Mouse (Mus musculus): ENCODE data around the gene Hilpda. TPM values are rescaled to one million over a fixed set of nuclear protein-coding genes. Genes with fewer than 3 reads are reported as not detected.

The Hilpda gene
- polyA plus RNA-seq, 1 experiment, result 0.76 TPM

- H3K9me3 ChIP-seq (ENCODE audit: control insufficient read depth, low read length), result no peaks in the 10 kb centered on the region
- no peak overlapping the region for H3K4me3 ChIP-seq (replicated peaks)
- no peaks in the 10 kb centered on the region; the same call in 1 of the 2 replicates for H3K27me3 ChIP-seq (ENCODE audit: control insufficient read depth)
- H3K4me1 ChIP-seq (ENCODE audit: control insufficient read depth), result no peaks in the 10 kb centered on the region
- no peaks in the 10 kb centered on the region for H3K36me3 ChIP-seq (ENCODE audit: control insufficient read depth)
- no peak for TF ChIP-seq GATA1 (IDR thresholded peaks at IDR 0.05; ENCODE audit: low read length)
- TF ChIP-seq TAL1 (IDR thresholded peaks at IDR 0.05; ENCODE audit: low read length), result no peak
Observed at GRCm38 (mm10) chr6:29317941-29318340, 45.7 kb downstream of the Hilpda start.

GRCm38 (mm10) chr6:29318879-29319278 is 46.6 kb downstream of the Hilpda start, which contains the start of gene Fam71f1:
Fam71f1 (plus strand) TSS chr6:29319140.
- Histone ChIP-seq H3K9me3 (ENCODE audit: control insufficient read depth, low read length) (no peaks in the 10 kb centered on the region), H3K36me3 (ENCODE audit: control insufficient read depth) (no peaks in the 10 kb centered on the region), H3K27me3 (ENCODE audit: control insufficient read depth) (no peaks in the 10 kb centered on the region; the same call in 1 of the 2 replicates), H3K4me1 (ENCODE audit: control insufficient read depth) (no peaks in the 10 kb centered on the region), H3K4me3 (replicated peaks) (no peak within 1 kb of the TSS)
- no peak for TF ChIP-seq TAL1 (IDR thresholded peaks at IDR 0.05; ENCODE audit: low read length)
- no peak for TF ChIP-seq GATA1 (IDR thresholded peaks at IDR 0.05; ENCODE audit: low read length)

- TF ChIP-seq GATA1 (IDR thresholded peaks at IDR 0.05; ENCODE audit: low read length) (no peak), TAL1 (IDR thresholded peaks at IDR 0.05; ENCODE audit: low read length) (no peak)
- Histone ChIP-seq H3K4me3 (replicated peaks) (no peak overlapping the region), H3K36me3 (ENCODE audit: control insufficient read depth) (no peaks in the 10 kb centered on the region), H3K4me1 (ENCODE audit: control insufficient read depth) (no peaks in the 10 kb centered on the region), H3K27me3 (ENCODE audit: control insufficient read depth) (no peaks in the 10 kb centered on the region), H3K9me3 (ENCODE audit: control insufficient read depth, low read length) (no peaks in the 10 kb centered on the region)
Observed at GRCm38 (mm10) chr6:29321586-29321985, 49.3 kb downstream of the Hilpda start.

- no peak overlapping the region for H3K4me3 ChIP-seq (replicated peaks)
- TF ChIP-seq TAL1 (IDR thresholded peaks at IDR 0.05; ENCODE audit: low read length), result no peak
- no peak for TF ChIP-seq GATA1 (IDR thresholded peaks at IDR 0.05; ENCODE audit: low read length)
- H3K4me1 ChIP-seq (ENCODE audit: control insufficient read depth), result no peaks in the 10 kb centered on the region
- H3K9me3 ChIP-seq (ENCODE audit: control insufficient read depth, low read length), result no peaks in the 10 kb centered on the region
- H3K36me3 ChIP-seq (ENCODE audit: control insufficient read depth), result no peaks in the 10 kb centered on the region
- H3K27me3 ChIP-seq (ENCODE audit: control insufficient read depth), result no peaks in the 10 kb centered on the region
Observed at GRCm38 (mm10) chr6:29322147-29322546, 49.9 kb downstream of the Hilpda start.

GRCm38 (mm10) chr6:29322735-29323134 is 50.4 kb downstream of the Hilpda start:
- Histone ChIP-seq H3K4me3 (replicated peaks) (no peak overlapping the region), H3K9me3 (ENCODE audit: control insufficient read depth, low read length) (no peaks in the 10 kb centered on the region), H3K4me1 (ENCODE audit: control insufficient read depth) (no peaks in the 10 kb centered on the region), H3K27me3 (ENCODE audit: control insufficient read depth) (no peaks in the 10 kb centered on the region), H3K36me3 (ENCODE audit: control insufficient read depth) (no peaks in the 10 kb centered on the region)
- no peak for TF ChIP-seq GATA1 (IDR thresholded peaks at IDR 0.05; ENCODE audit: low read length)
- no peak for TF ChIP-seq TAL1 (IDR thresholded peaks at IDR 0.05; ENCODE audit: low read length)

Other genes with a start within 250 kb of the Hilpda start
- not detected in 2 replicates for gene Lep, start 212.3 kb upstream of the Hilpda start, polyA plus RNA-seq (2012)
- gene Rbm28, start 107.5 kb upstream of the Hilpda start, polyA plus RNA-seq (2012), result 0.50 and 0.55 TPM in 2 replicates
- gene Prrt4, start 92.9 kb upstream of the Hilpda start, polyA plus RNA-seq (2012), result 0.02 TPM in 1 of 2 replicates, not detected in the other
- gene Impdh1, start 56.1 kb upstream of the Hilpda start, polyA plus RNA-seq (2012), result 1.7 and 1.8 TPM in 2 replicates
- gene Fam71f2, start 7.1 kb downstream of the Hilpda start, polyA plus RNA-seq (2012), result not detected in 2 replicates
- gene Fam71f1, start 46.7 kb downstream of the Hilpda start, polyA plus RNA-seq (2012), result not detected in 2 replicates
- 0.17 and 0.63 TPM in 2 replicates for gene Calu, start 75.6 kb downstream of the Hilpda start, polyA plus RNA-seq (2012)
- not detected in 2 replicates for gene Opn1sw, start 116.0 kb downstream of the Hilpda start, polyA plus RNA-seq (2012)
- gene Ccdc136, start 123.8 kb downstream of the Hilpda start, polyA plus RNA-seq (2012), result not detected in 2 replicates
- not detected in 2 replicates for gene Flnc, start 160.8 kb downstream of the Hilpda start, polyA plus RNA-seq (2012)
- 16.6 and 22.9 TPM in 2 replicates for gene Atp6v1f, start 195.2 kb downstream of the Hilpda start, polyA plus RNA-seq (2012)
- not detected in 2 replicates for gene Atp6v1fnb, start 198.9 kb downstream of the Hilpda start, polyA plus RNA-seq (2012)
- gene Kcp, start 235.5 kb downstream of the Hilpda start, polyA plus RNA-seq (2012), result 0.01 and 0.11 TPM in 2 replicates